Mouse (Mus musculus) lung, embryonic 14.5 days (tissue): Measurements from ENCODE around the gene Cxcr5. TPM values are rescaled to one million over a fixed set of nuclear protein-coding genes. Genes with fewer than 3 reads are reported as not detected.

ENCODE experiments used
- ATAC-seq: fragments of 200-750 bp; cut with Nextera tagmentation; 2 replicates; pipeline ENCODE4 v1.8.0; 2017; ENCODE audit warnings: mild to moderate bottlenecking, moderate TSS enrichment, moderate library complexity; ENCODE audit not compliant: insufficient read depth
- DNase-seq: peaks from one replicate; pipeline ENCODE4 v3.0.0-alpha.2; 2015
- H3K27ac ChIP-seq: fragments of 300-500 bp; sonication (generic); 2 replicates; pipeline ENCODE4 v1.5.1; 2014; ENCODE audit warnings: low read depth, mild to moderate bottlenecking, moderate library complexity
- H3K27me3 ChIP-seq: fragments of 300-500 bp; sonication (generic); 2 replicates; pipeline ENCODE4 v1.6.1; 2014; ENCODE audit warnings: low read length, control low read depth; ENCODE audit not compliant: insufficient read depth
- H3K36me3 ChIP-seq: fragments of 300-500 bp; sonication (generic); 2 replicates; pipeline ENCODE4 v1.6.1; 2014; ENCODE audit warnings: control low read depth; ENCODE audit not compliant: insufficient read depth
- H3K4me1 ChIP-seq: fragments of 300-500 bp; sonication (generic); 2 replicates; pipeline ENCODE4 v1.6.1; 2014; ENCODE audit warnings: antibody characterized with exemption, control low read depth; ENCODE audit not compliant: insufficient read depth
- H3K4me2 ChIP-seq: fragments of 300-500 bp; sonication (generic); 2 replicates; pipeline ENCODE4 v1.6.1; 2014; ENCODE audit warnings: mild to moderate bottlenecking
- H3K4me3 ChIP-seq: fragments of 300-500 bp; sonication (generic); 2 replicates; pipeline ENCODE4 v1.5.1; 2014; ENCODE audit warnings: low read depth, low read length
- H3K9ac ChIP-seq: fragments of 300-500 bp; sonication (generic); 2 replicates; pipeline ENCODE4 v1.6.1; 2014
- H3K9me3 ChIP-seq: fragments of 300-500 bp; sonication (generic); 2 replicates; pipeline ENCODE4 v1.6.1; 2016; ENCODE audit warnings: low read depth, low read length, control low read depth
- CTCF ChIP-seq: IDR thresholded peaks from 2 replicates; pipeline ENCODE4 v1.5.1; 2016; ENCODE audit warnings: antibody characterized with exemption, low read depth
- WGBS: fragments of 180-500 bp; shearing (Covaris S2); extraction: QIAGEN DNeasy Blood & Tissue Kit; methylation state at CpG from one replicate; pipeline ENCODE4 v1.1.7; 2014; 5-methylcytosine and 5-hydroxymethylcytosine counted together
- polyA plus RNA-seq: library from polyadenylated mRNA; unstranded; fragments of >200 nt; fragmentation: Nextera tagmentation; extraction: Ambion mirVana; gene quantifications from 2 replicates; pipeline ENCODE4 v1.2.1, GENCODE M21; 2014

Gene Cxcr5
- polyA plus RNA-seq, 1 experiment from 2014 or later, result not detected

DNA sequence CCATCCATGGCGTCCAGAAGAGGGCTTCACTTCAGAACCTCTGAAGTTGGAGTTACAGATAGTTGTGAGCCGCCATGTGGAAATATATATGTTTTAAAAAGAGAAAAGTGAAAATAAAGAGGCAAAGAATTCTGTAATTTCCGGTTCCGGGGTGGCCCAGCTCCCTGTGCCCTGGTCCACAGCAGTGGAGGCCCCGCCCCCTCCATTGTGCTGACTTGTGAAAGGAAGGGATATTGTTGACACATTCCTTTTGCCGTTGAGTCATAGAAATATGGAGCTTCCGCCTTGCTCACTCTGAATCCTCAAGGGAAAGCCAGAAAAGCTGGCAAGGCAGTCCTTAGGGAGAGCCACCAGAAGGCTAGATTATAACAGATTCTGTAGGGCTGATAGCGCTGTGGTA, 9.5 kb downstream of the Cxcr5 start:
- no peak for TF ChIP-seq CTCF
- H3K4me1 ChIP-seq, result no peaks in the 10 kb centered on the region
- peak; percentile 44; the same call in 1 of the 2 replicates for ATAC-seq
- no peak overlapping the region for H3K4me3 ChIP-seq
- H3K36me3 ChIP-seq, result no peaks in the 10 kb centered on the region
- DNase-seq, result peak; percentile 59
- H3K9me3 ChIP-seq, result no peaks in the 10 kb centered on the region
- WGBS, result 64% methylated on average over 8 of the region's 8 CpGs
- H3K4me2 ChIP-seq, result no peak overlapping the region
- no peak overlapping the region for H3K27ac ChIP-seq
- no peaks in the 10 kb centered on the region for H3K27me3 ChIP-seq
- H3K9ac ChIP-seq, result no peak overlapping the region

DNA sequence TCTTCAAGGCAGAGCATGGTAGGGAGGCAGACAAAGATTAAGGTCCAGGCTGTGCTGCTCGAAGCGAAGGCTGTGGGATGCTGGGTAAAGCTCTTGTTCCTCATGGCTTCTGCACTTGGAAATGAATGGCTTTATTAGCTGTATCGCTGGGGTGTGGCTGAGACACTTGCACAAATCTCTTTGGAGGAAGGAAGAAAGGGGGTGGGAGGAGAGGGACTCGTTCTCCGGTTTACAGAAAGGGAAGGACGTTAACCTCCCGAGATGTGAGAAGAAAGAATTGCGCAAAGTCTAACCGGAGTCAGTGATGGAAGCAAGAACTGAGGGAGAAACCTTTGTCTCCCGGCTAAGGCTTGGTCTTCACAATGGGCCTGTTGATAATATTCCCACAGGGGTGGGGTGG, 10.5 kb downstream of the Cxcr5 start:
- ATAC-seq (no peak), DNase-seq (no peak)
- Histone ChIP-seq H3K36me3 (no peaks in the 10 kb centered on the region), H3K9me3 (no peaks in the 10 kb centered on the region), H3K9ac (no peak overlapping the region), H3K27ac (no peak overlapping the region), H3K4me3 (no peak overlapping the region), H3K4me2 (no peak overlapping the region), H3K4me1 (no peaks in the 10 kb centered on the region), H3K27me3 (no peaks in the 10 kb centered on the region)
- 79% methylated on average over 10 of the region's 10 CpGs for WGBS
- no peak for TF ChIP-seq CTCF

DNA sequence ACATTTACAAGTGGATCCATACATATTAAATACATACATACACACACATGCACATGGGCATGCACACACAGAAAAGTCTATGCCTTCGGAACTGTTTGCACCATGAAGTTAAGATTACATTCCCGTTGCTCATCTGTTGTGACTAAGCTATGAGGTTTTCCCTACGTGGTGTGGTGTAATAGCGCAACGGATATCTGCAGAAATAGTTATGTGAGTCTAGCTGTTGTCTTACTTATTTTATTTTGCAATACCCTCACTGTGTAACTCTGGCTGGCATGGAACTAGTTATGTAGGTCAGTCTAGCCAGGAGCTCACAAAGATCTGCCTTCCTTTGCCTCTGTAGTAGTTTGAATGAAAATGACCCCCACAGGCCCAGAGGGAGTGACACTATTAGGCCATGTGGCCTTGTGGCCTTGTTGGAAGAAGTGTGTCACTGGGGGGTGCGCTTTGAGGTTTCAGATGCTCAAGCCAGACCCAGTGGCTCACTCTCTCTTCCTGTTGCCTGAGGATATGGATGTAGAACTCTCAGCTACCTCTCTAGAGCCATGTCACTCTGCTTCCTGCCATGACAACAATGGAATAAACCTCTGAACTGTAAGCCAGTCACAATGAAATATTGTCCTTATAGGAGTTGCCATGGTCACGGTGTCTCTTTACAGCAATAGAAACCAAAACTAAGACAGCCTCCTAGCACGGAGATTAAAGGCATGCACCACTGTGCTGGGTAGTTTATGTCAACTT, 13.1 kb downstream of the Cxcr5 start:
- 91% methylated on average over 8 of the region's 8 CpGs for WGBS
- no peak overlapping the region for H3K4me3 ChIP-seq
- H3K27me3 ChIP-seq, result no peaks in the 10 kb centered on the region
- no peaks in the 10 kb centered on the region for H3K36me3 ChIP-seq
- no peak overlapping the region for H3K27ac ChIP-seq
- no peak for ATAC-seq
- TF ChIP-seq CTCF, result no peak
- no peak overlapping the region for H3K9ac ChIP-seq
- H3K4me2 ChIP-seq, result no peak overlapping the region
- H3K4me1 ChIP-seq, result no peaks in the 10 kb centered on the region
- H3K9me3 ChIP-seq, result no peaks in the 10 kb centered on the region
- DNase-seq, result no peak

DNA sequence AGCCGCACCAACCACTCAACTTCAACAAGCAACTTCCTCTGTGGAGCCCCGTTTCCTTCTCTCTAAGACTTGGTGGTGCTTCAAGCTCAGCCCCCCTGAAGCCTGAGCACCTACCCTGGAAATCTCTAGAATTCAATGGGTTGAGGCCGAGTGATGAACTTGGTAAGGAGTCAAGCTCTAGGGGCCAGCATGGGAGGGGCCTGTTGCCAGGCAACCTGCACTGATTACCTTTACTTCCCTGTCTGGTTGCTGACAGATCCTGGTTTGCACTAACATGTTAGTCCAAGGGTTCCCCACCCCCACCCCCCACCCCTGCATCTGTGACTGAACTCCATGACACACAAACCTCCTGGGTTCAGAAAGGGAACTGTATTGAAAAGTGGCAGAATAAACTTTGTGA, 16.7 kb downstream of the Cxcr5 start:
- Histone ChIP-seq H3K4me1 (no peaks in the 10 kb centered on the region), H3K36me3 (no peaks in the 10 kb centered on the region), H3K9me3 (no peaks in the 10 kb centered on the region), H3K27ac (no peak overlapping the region), H3K4me2 (no peak overlapping the region), H3K4me3 (no peak overlapping the region), H3K27me3 (no peaks in the 10 kb centered on the region), H3K9ac (no peak overlapping the region)
- WGBS, result 64% methylated on average over 3 of the region's 3 CpGs
- DNase-seq (no peak), ATAC-seq (no peak)
- no peak for TF ChIP-seq CTCF

DNA sequence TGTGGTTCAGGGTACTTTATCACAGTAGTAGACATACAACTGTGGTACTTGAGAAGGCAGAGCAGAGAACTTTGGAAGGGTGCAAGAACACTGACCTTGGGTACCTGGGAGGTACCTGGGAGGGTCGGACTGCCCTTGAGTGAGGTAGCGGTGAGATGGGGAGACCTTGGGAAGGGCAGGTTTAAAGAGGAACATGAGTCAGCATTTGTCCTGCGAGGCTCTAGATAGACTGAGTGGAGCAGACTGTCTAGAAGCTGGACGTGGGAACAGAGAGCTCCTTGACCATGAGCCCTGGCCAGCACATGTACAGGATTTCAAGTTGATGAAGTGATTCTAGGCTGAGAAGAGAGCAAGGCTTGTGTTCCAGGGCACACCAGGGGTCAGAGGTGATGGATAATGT, 19.3 kb downstream of the Cxcr5 start:
- H3K4me1 ChIP-seq, result no peaks in the 10 kb centered on the region
- no peak for ATAC-seq
- no peaks in the 10 kb centered on the region for H3K36me3 ChIP-seq
- WGBS, result 72% methylated on average over 4 of the region's 4 CpGs
- no peaks in the 10 kb centered on the region for H3K9me3 ChIP-seq
- no peak overlapping the region for H3K9ac ChIP-seq
- no peak overlapping the region for H3K27ac ChIP-seq
- H3K27me3 ChIP-seq, result no peaks in the 10 kb centered on the region
- TF ChIP-seq CTCF, result no peak
- no peak overlapping the region for H3K4me3 ChIP-seq
- DNase-seq, result no peak
- no peak overlapping the region for H3K4me2 ChIP-seq

DNA sequence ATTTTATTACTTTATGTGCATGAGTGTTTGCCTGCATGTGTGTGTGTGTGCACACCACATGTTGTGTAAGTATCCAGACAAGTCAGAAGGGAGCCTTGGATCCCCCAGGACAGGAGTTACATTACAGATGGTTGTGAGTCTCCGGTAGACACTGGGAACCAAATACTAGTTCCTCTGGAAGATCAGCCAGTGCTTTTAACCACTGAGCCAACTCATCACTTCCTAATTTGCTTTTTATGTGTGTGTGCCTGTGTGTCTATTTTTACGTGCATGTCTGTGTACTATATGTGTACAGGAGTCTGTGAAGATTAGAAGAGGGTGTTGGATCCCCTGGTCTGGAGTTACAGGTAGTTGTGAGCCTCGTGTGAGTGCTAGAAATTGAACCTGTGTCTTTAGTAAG, 21.0 kb downstream of the Cxcr5 start:
- no peak overlapping the region for H3K4me3 ChIP-seq
- TF ChIP-seq CTCF, result no peak

DNA sequence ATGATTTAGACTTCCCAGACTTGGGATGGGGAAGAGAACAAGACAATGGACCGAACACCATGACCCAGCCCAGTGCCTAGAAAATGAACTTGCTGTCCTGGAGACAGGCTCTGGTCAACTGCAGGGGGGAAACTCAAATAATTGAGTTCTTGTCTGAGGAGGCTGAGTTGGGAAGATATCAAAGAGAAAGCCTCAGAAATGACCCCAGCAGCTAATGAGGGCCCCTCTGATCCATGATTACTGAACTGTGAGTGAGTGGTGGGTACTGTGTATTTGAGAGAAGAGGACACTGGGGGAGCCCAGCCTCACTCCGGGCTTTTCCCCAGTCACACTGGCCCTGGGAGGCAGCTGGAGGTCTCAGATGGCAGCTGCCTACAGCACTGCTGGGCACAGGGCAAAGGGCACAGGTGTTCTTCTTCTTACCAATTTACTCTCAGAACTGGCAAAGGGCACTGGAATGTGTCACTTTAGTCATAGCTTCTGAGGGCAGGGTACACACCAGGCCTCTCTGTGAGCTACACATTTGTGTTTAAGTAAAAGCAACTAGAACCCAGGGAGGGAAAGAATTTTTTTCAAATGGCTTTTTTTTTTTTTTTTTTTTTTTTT, 21.8 kb downstream of the Cxcr5 start:
- TF ChIP-seq CTCF, result no peak
- no peak overlapping the region for H3K4me2 ChIP-seq
- 74% methylated on average over 2 of the region's 2 CpGs for WGBS
- no peaks in the 10 kb centered on the region for H3K9me3 ChIP-seq
- H3K36me3 ChIP-seq, result no peaks in the 10 kb centered on the region
- ATAC-seq, result no peak
- H3K4me3 ChIP-seq, result no peak overlapping the region
- H3K9ac ChIP-seq, result no peak overlapping the region
- no peak for DNase-seq
- H3K27ac ChIP-seq, result no peak overlapping the region
- H3K4me1 ChIP-seq, result no peaks in the 10 kb centered on the region
- H3K27me3 ChIP-seq, result no peaks in the 10 kb centered on the region

More for the DNA sequence above, 21.0 kb downstream of the Cxcr5 start:
- ATAC-seq (no peak), DNase-seq (no peak)
- Histone ChIP-seq H3K9ac (no peak overlapping the region), H3K36me3 (no peaks in the 10 kb centered on the region), H3K9me3 (no peaks in the 10 kb centered on the region), H3K27ac (no peak overlapping the region), H3K4me2 (no peak overlapping the region), H3K27me3 (no peaks in the 10 kb centered on the region), H3K4me1 (no peaks in the 10 kb centered on the region)
- WGBS, result 71% methylated on average over 3 of the region's 3 CpGs
